ENCODE assay signal across 18 mouse cellular contexts in the genomic region with DNA sequence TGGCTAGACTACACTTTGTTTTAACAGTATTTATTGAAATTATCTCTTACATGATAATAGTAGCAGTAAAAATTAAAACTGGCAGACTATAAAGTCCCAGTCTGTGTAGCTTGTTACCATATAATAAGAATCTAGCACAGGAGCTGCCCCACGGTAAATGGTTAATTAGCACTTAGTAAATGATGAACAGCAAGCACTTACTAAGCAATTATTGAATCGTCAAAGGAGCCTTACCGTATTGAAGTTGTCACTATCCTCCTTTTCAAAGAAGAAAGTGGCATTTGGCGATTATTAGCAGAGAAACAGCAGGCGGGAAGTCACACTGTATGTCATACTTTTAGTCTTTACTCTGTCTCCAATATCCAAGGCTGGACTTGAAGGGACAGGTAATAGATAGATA. TPM values are rescaled to one million over a fixed set of nuclear protein-coding genes. Genes with fewer than 3 reads are reported as not detected.
A peak's percentile ranks its signal among the peaks of the same experiment; 100 is the strongest.
DNase-seq lines count a peak whose midpoint lies in the region; ATAC-seq and TF ChIP-seq lines count a peak whose summit lies in the region.
"Had no signal": no experiment of that assay in that cellular context is flagged by ENCODE, and none has a peak within 500 bp of the region (broad histone marks: within the 10 kb centered on the region; RNA-seq: fewer than 3 reads in every experiment).

No protein-coding gene starts in this region.

- DNase-seq in kidney, adult 2 months: peak; percentile 56
- peak; percentile 8 for DNase-seq in retina, embryonic 14.5 days (ENCODE audit: low spot score)
- no peak for DNase-seq in retina, postnatal 1 day
- no peak for DNase-seq in ovary, adult 18-20 months (ENCODE audit: low spot score)
- DNase-seq: adrenal gland, adult 2 months; adrenal gland, postnatal 10 days; adrenal gland, postnatal 25 days; cerebellum, adult 11-12 months; cerebellum, adult 2 months; cerebellum, adult 9-10 months; cerebellum, postnatal 25 days had no signal

- no peaks in the 10 kb centered on the region for H3K9me3 ChIP-seq in kidney, embryonic 16.5 days (ENCODE audit: low read length)
- H3K9me3 ChIP-seq: embryonic facial prominence, embryonic 10.5 days; embryonic facial prominence, embryonic 12.5 days; forebrain, embryonic 12.5 days; forebrain, embryonic 15.5 days had no signal

- no peak overlapping the region for H3K4me2 ChIP-seq in kidney, embryonic 16.5 days (replicated peaks; ENCODE audit: low read depth, low read length)
- H3K4me2 ChIP-seq: embryonic facial prominence, embryonic 12.5 days; forebrain, embryonic 12.5 days; forebrain, embryonic 15.5 days had no signal

- no peak for TF ChIP-seq POLR2A in kidney, adult 2 months (IDR thresholded peaks at IDR 0.05; ENCODE audit: low read depth, low read length)

- H3K36me3 ChIP-seq in kidney, adult 2 months (ENCODE audit: control insufficient read depth, insufficient read depth, low read length): no peaks in the 10 kb centered on the region
- no peaks in the 10 kb centered on the region for H3K36me3 ChIP-seq in kidney, embryonic 16.5 days (ENCODE audit: insufficient read depth, low read length)
- H3K36me3 ChIP-seq: embryonic facial prominence, embryonic 10.5 days; embryonic facial prominence, embryonic 12.5 days; forebrain, embryonic 12.5 days; forebrain, embryonic 15.5 days had no signal

- 55% methylated on average over 5 of the region's 5 CpGs for whole genome bisulfite sequencing in kidney, adult 2 months
- WGBS in kidney, embryonic 16.5 days: 76% methylated on average over 5 of the region's 5 CpGs

- no peak for TF ChIP-seq CTCF in kidney, adult 2 months (conservative IDR thresholded peaks at IDR 0.05; ENCODE audit: insufficient read depth, insufficient read length, low read depth, low read length)

- peaks cover 3% of the 10 kb centered on the region; the same call in 1 of the 2 replicates for H3K4me1 ChIP-seq in kidney, adult 2 months (ENCODE audit: control insufficient read depth, insufficient read depth, low read length)
- 0 out of 2 replicates have a peak, but pooled peaks cover 2% of the 10 kb centered on the region for H3K4me1 ChIP-seq in kidney, embryonic 16.5 days (ENCODE audit: insufficient read depth, low read length)
- H3K4me1 ChIP-seq: embryonic facial prominence, embryonic 10.5 days; embryonic facial prominence, embryonic 12.5 days; forebrain, embryonic 12.5 days; forebrain, embryonic 15.5 days had no signal

- no peak overlapping the region for H3K9ac ChIP-seq in kidney, embryonic 16.5 days (replicated peaks; ENCODE audit: low read length)
- H3K9ac ChIP-seq: embryonic facial prominence, embryonic 12.5 days; forebrain, embryonic 12.5 days; forebrain, embryonic 15.5 days; forebrain, postnatal 0 days had no signal

- ATAC-seq in kidney, embryonic 16.5 days (ENCODE audit: low FRiP score, low TSS enrichment): no peak

- no peak overlapping the region for H3K4me3 ChIP-seq in kidney, adult 2 months (ENCODE audit: insufficient read depth, low read depth, low read length)
- no peak overlapping the region for H3K4me3 ChIP-seq in kidney, embryonic 16.5 days (ENCODE audit: low read length)
- H3K4me3 ChIP-seq: embryonic facial prominence, embryonic 10.5 days; embryonic facial prominence, embryonic 12.5 days; forebrain, embryonic 12.5 days; forebrain, embryonic 15.5 days had no signal

- H3K27me3 ChIP-seq in kidney, adult 2 months (replicated peaks; ENCODE audit: control insufficient read depth, insufficient read depth, low read length): no peaks in the 10 kb centered on the region
- H3K27me3 ChIP-seq in kidney, embryonic 16.5 days (ENCODE audit: insufficient read depth, low read length): no peaks in the 10 kb centered on the region
- H3K27me3 ChIP-seq: embryonic facial prominence, embryonic 12.5 days; forebrain, embryonic 12.5 days; forebrain, embryonic 15.5 days had no signal

- H3K27ac ChIP-seq in kidney, adult 2 months (ENCODE audit: insufficient read depth, low read depth, low read length): no peak overlapping the region
- no peak overlapping the region for H3K27ac ChIP-seq in kidney, embryonic 16.5 days (ENCODE audit: low read length)
- H3K27ac ChIP-seq: embryonic facial prominence, embryonic 10.5 days; embryonic facial prominence, embryonic 12.5 days; forebrain, embryonic 12.5 days; forebrain, embryonic 15.5 days had no signal

RNA-seq across cellular contexts. Expression of gene Abca12, which starts 3.2 kb away (rescaled TPM):
- not detected in 2 replicates for polyA plus RNA-seq in kidney, adult 2 months (2012; rRNA removed)
- polyA plus RNA-seq in kidney, embryonic 16.5 days (2015; fragmentation: Nextera tagmentation; extraction: Ambion mirVana): not detected in 2 replicates
- polyA plus RNA-seq: adrenal gland, adult 2 months; C2C12; embryonic facial prominence, embryonic 10.5 days; forebrain, embryonic 12.5 days had no signal

Comparison
In these comparisons a context has a peak if more than half of its experiments do, and no peak if none do; other contexts are left out.
1. DNase-seq: peak in kidney, adult 2 months (single experiment) and retina, embryonic 14.5 days (single experiment); none in retina, postnatal 1 day (single experiment) and ovary, adult 18-20 months (single experiment).